Mouse (Mus musculus) left cerebral cortex, postnatal 36 days (tissue): ENCODE measurements around the gene Celsr1. TPM values are rescaled to one million over a fixed set of nuclear protein-coding genes. Genes with fewer than 3 reads are reported as not detected.

Source experiments
- DNase-seq, 2 experiments: peaks; one replicate each; pipeline ENCODE4 v3.0.0; 2021 to 2022; ENCODE audit warnings: low spot score in 2 of 2, mixed read lengths in 1 of 2
- intact Hi-C: fragments of 180-260 bp; cut with DNase I; formaldehyde crosslinking; loops from one replicate; pipeline ENCODE4 v1.15.1; 2025
- total RNA-seq, 2 experiments: library from RNA; stranded (reverse); gene quantifications; 2 replicates each; pipeline ENCODE4 v1.2.3; 2021

Gene Celsr1
- total RNA-seq, 2 experiments from 2014 or later = 3.4 to 4.3 TPM

- intact Hi-C loops = no loop called here
- peak in 1 of 2 experiments; percentile 17 for DNase-seq
Observed at GRCm38 (mm10) chr15:86007690-86008121, 25.9 kb downstream of the Celsr1 start.

GRCm38 (mm10) chr15:86005691-86006525 lies 27.7 kb downstream of the Celsr1 start:
- no peak for DNase-seq
- intact Hi-C loops = no loop called here

DNA sequence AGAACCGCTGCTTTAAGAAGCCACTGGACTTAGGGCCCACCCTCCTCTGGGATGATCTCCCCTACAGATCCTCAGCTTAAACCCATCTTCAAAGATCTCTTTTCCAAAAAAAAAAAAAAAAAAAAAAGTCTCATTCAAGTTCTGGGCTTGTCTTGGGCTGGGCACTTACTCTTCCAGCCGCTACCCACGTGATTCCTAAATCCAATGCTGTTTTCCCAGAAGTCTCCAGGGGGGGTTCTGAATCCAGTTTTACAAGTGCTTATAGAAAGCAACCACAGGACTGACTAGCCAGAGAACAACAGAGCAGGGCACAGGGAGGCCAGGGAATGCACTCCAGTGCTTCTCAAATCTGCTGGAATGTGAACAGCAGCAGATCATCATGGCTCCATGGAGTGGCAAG lies 29.5 kb downstream of the Celsr1 start:
- no peak for DNase-seq
- intact Hi-C loops = no loop called here

- intact Hi-C loops = no loop called here
- peak in 1 of 2 experiments; percentile 23 for DNase-seq
Observed at GRCm38 (mm10) chr15:86000706-86001292, 32.8 kb downstream of the Celsr1 start.

DNA sequence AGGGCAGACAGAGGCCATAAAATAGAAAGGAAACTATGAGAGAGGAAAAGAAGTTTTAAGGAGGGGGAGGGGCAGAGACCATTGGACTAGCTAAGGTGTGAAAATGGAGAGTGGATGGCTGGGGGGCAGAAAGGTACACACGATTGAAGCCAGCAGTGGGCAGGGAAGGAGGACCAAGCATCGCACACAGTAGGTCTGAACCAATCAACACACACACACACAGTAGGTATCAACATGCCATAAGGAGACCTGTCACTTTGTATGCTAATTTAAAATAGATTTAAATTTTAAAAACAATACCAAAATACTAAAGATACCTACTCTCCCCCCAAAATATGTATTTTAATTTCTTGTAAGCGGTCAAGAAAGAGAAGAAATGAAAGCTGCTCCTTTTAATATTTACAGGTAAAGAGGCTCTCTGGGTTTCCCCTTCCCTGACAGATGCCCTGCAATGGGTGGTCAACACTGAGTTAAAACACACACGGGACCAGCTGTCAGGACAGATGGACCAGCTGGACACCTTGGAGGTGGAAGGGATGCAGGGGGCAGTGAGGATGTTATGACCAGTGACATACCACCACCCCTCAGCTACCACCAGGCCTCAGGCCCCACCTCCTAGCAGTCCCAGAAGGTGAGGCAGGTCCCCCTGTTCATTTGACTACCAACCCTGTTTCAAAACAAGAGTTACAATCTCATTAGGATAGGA lies 34.9 kb downstream of the Celsr1 start:
- no peak for DNase-seq
- intact Hi-C loops = no loop called here

- intact Hi-C loops = no loop called here
- DNase-seq = no peak
Observed at GRCm38 (mm10) chr15:85996031-85996765, 37.4 kb downstream of the Celsr1 start.

GRCm38 (mm10) chr15:85994906-85995608 lies 38.5 kb downstream of the Celsr1 start:
- intact Hi-C loops = no loop called here
- DNase-seq = no peak

GRCm38 (mm10) chr15:85993931-85994583 lies 39.5 kb downstream of the Celsr1 start:
- DNase-seq = peak; percentile 36 to 44
- intact Hi-C loops = no loop called here

DNA sequence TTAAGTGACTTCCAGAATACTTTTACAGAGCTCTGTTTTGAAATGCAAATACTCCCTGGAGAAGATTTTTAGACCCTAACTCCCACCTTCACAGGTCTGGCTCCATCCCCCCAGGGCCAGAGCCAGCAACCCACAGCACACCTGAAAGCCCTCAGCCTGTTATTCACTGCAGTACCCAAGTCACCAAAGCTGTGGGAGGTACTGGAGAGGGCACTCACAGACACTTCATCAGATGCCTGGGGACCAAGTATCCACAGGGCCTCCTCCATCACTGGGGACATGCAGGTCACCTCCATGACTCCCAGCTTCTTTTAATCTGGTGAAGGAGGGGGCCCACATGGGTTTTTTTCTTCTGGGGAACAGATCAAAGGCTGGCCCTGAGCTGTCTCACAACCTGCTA lies 40.2 kb downstream of the Celsr1 start:
- intact Hi-C loops = no loop called here
- DNase-seq = no peak

DNA sequence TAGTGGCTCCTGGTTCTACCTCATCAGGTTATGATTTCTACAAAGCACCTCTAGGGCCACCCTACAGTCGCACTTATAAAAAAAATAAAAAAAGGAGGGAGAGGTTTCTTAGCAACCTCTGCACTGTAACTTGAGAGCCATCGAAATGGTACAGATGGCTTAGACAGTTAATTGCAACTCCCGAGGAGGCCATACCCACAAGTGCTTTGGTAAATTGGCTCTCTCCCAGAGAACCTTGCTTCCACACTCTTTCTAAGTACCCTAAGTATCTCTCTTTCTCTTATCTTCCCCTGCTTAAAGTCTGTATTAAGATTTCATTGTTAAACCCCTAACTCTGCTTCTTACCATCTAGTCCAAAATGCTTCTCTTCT lies 41.5 kb downstream of the Celsr1 start:
- no peak for DNase-seq
- intact Hi-C loops = no loop called here

DNA sequence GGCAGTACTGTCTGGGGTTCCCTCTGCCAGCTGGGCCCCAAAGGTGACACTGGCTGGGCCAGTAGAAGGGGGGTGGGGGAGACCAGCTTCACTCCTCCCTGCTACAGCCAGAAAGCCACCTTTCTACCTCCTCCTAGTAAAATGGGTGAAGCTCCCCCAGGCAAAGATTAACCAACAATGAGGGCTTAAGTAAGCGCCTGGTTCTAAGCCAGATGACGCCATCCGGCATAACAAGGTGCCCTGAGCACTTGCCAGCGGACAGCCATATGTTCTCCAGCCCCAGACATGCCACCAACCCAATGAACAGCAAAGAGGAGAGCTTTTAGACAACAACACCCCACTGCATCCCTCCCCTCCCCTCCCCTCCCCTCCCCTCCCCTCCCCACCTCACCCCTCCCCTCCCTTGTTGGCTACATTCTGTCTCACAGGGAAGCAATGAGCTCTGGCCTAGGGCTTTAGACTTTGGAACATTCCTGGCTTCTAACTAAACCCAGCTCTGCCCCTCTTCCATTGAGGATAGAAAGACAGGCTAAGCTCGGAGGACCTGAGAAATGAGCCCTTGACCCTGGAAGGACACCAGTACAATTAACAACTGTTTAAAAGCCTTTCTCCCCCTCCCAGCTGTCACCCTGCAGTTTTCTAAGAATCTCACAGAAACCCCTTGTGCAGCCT lies 42.0 kb downstream of the Celsr1 start:
- intact Hi-C loops = no loop called here
- DNase-seq = no peak

GRCm38 (mm10) chr15:85990696-85991443 lies 42.7 kb downstream of the Celsr1 start:
- intact Hi-C loops = no loop called here
- DNase-seq = no peak

DNA sequence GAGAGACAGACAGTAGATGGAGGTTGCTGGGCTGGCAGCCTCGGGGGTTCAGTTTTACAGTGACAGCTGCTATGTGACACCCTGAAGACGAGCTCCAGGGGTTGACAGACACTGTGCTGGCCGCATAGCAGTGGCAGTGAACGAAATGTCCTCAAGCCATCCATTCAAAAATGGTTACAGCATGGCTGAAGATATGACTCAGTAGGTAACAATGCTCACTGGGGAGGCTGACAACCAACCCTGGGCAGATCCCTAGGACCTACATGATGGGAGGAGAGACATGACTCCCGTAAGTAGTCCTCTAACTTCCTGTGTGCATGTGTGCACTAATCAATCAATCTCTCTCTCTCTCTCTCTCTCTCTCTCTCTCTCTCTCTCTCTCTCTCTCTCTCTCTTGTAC lies 45.7 kb downstream of the Celsr1 start:
- intact Hi-C loops = no loop called here
- no peak for DNase-seq

- intact Hi-C loops = no loop called here
- DNase-seq = no peak
Observed at GRCm38 (mm10) chr15:85986170-85986569, 47.4 kb downstream of the Celsr1 start.

- intact Hi-C loops = no loop called here
- no peak for DNase-seq
Observed at GRCm38 (mm10) chr15:85985601-85986000, 48.0 kb downstream of the Celsr1 start.

- intact Hi-C loops = no loop called here
- DNase-seq = no peak
Observed at GRCm38 (mm10) chr15:85983131-85983530, 50.4 kb downstream of the Celsr1 start.

GRCm38 (mm10) chr15:85982416-85982775 lies 51.2 kb downstream of the Celsr1 start:
- no peak for DNase-seq
- intact Hi-C loops = no loop called here
